Mouse (Mus musculus) right cerebral cortex, adult 2 months (tissue): ENCODE measurements around the gene Fam149b.

Experiments
- DNase-seq, 2 experiments: peaks; one replicate each; pipeline ENCODE4 v3.0.0; 2021 to 2022; ENCODE audit warnings: low spot score in 2 of 2

Gene Fam149b

DNA sequence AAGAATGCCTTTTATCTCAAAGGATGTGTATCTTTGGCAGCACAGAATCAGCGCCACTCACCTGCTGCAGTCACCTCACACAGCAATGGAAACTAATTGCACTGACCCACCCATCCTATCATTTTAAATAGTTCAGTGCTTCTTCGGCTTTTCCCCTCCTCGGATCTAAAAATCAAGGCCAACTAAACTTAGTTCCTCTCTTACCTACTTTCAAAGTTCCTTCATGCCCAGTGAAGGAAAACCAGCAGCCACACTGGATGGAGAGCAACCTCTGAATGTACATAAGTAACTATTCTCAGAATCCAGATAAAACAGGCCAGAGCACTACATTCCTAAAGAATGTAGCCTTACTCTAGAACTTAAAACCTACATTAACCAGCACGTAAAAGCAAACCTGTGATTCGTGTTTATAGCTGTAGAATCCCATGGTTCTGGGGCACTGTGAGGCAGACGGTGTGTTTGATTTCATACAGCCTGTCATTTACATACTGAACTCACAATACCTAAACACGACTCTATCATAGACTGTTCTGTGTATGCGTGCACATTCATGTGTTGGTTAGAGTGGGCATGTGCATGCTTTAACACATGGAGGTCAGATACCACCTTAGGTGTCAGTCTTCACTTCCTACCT is 41.6 kb downstream of the Fam149b start:
- no peak for DNase-seq

GRCm38 (mm10) chr14:20392326-20392725 is 44.4 kb downstream of the Fam149b start:
- DNase-seq, result no peak

DNA sequence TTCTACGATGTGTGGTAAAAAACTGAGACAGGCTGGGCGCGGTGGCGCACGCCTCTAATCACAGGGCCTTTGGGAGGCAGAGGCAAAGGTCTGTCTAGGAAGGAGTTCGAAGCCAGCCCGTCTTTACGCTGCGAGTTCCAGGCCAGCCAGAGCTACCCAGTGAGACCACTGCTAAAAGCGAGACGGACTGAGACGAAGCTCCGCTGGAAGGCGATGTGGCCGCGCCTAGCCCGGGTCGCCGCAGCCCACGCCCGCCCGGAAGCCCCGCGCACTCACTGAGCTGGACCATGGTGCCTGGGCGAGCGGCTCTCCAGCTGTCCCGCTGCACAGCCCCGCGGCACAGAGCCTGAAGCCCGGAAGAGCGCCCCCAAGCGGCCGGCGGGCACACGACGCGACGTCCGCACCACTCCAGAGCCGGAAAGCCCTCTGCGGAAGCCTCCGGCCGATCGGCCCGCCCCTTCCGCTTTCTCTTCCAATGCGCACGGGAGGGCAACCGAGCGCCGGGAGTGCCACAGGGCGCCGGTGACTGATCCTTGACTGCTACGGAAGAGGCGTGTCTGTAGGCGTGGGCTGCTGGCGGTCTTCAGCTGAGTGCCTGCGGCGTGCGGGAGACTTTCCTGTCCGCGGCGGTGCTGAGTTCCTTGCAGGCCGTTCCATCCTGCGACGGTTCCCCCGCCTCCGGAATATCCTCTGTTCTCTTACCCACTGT is 45.4 kb downstream of the Fam149b start, which contains the start of gene Mrps16:
TSS of gene Mrps16 (minus strand) at position 430 of the 709 bp plus-strand sequence.
- DNase-seq, result peak; percentile 92 to 93

GRCm38 (mm10) chr14:20397220-20397619 is 49.3 kb downstream of the Fam149b start:
- no peak for DNase-seq

- DNase-seq, result no peak
These were observed 50.9 kb downstream of the Fam149b start for GRCm38 (mm10) chr14:20398864-20399263.

- peak in 1 of 2 experiments; percentile 34 for DNase-seq
These were observed 52.1 kb downstream of the Fam149b start for GRCm38 (mm10) chr14:20400071-20400470.

DNA sequence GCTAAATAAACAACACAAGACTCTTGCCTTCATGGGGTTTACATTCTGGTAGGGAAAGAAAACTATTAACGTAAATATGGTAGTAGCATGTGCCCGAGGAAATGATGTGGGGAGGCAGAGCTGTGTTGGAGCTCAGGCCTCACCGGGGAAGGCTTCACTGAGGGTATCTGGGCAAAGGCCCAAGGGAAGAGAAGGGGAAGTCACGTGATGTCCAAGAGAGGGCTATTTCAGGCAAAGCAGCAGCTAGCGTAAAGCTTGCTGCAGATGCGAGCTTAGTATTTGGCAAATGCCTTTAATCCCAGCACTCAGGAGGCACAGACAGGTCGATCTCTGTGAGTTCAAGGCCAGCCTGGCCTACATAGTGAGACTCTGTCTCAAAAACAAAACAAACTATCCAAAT is 74.3 kb downstream of the Fam149b start:
- no peak for DNase-seq

GRCm38 (mm10) chr14:20423046-20423445 is 75.1 kb downstream of the Fam149b start:
- no peak for DNase-seq

GRCm38 (mm10) chr14:20428593-20428992 is 80.6 kb downstream of the Fam149b start:
- no peak for DNase-seq

DNA sequence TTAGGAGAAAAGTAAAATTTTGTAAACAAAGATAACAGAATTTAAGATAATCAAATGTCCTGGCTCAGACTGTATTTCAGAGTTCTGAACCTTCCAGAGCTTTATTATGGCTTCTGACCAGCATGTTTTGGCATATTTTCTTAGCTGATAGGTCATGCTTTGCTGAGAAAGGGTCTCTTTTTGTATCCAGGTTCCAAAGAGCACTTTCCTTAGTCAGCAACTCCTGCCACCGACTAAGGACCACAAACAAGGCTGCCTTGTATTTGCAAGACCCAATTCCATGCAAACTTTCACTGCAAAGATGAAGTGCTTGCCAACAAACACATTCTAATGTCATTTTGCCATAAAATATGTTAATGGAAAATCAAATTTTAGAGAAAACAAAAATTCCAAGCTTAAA is 81.9 kb downstream of the Fam149b start:
- no peak for DNase-seq

- DNase-seq, result no peak
These were observed 83.8 kb downstream of the Fam149b start for GRCm38 (mm10) chr14:20431726-20432125.

GRCm38 (mm10) chr14:20432420-20432819 is 84.5 kb downstream of the Fam149b start:
- peak in 1 of 2 experiments; percentile 10 for DNase-seq
